Mouse (Mus musculus): ENCODE results near the gene Prlr.

GRCm38 (mm10) chr15:10283661-10284060, 106.6 kb downstream of the Prlr start:
- TF ChIP-seq EP300 (IDR thresholded peaks at IDR 0.05; ENCODE audit: low read depth) (no peak), CTCF (IDR thresholded peaks at IDR 0.05; ENCODE audit: low read depth) (no peak)

Data from heart, postnatal 0 days (tissue).